Mouse (Mus musculus) myocyte (in vitro differentiated cells): Measurements from ENCODE around the gene Sh3gl1. TPM values are rescaled to one million over a fixed set of nuclear protein-coding genes. Genes with fewer than 3 reads are reported as not detected.

ENCODE experiments used
- H3K27me3 ChIP-seq: one replicate; pipeline ENCODE4 v1.6.1; 2011; ENCODE audit not compliant: control insufficient read depth, insufficient read depth, insufficient read length
- H3K36me3 ChIP-seq: one replicate; pipeline ENCODE4 v1.6.1; 2011; ENCODE audit not compliant: control insufficient read depth, insufficient read depth
- H3K4me2 ChIP-seq: one replicate; pipeline ENCODE4 v1.6.1; 2011; ENCODE audit warnings: low read depth, control low read depth
- H3K4me3 ChIP-seq: one replicate; pipeline ENCODE4 v1.5.1; 2011; ENCODE audit warnings: mild to moderate bottlenecking, control low read depth, moderate library complexity
- H3K79me2 ChIP-seq: one replicate; pipeline ENCODE4 v1.6.1; 2011; ENCODE audit not compliant: control insufficient read depth, insufficient read depth
- H3ac ChIP-seq: one replicate; pipeline ENCODE4 v1.6.1; 2011; ENCODE audit not compliant: control insufficient read depth, insufficient read length
- CEBPB ChIP-seq: IDR thresholded peaks from 2 replicates; pipeline ENCODE4 v1.6.1; 2011; ENCODE audit warnings: mild to moderate bottlenecking, moderate library complexity; ENCODE audit not compliant: poor library complexity, insufficient read depth, severe bottlenecking
- E2F4 ChIP-seq: IDR thresholded peaks from one replicate; pipeline ENCODE4 v1.6.1; 2011; ENCODE audit warnings: mild to moderate bottlenecking, control low read depth, moderate library complexity; ENCODE audit not compliant: insufficient read depth
- MAX ChIP-seq: IDR thresholded peaks from one replicate; pipeline ENCODE4 v1.6.1; 2011; ENCODE audit warnings: low read depth, mild to moderate bottlenecking, control low read depth
- MYOD1 ChIP-seq, 3 experiments: IDR thresholded peaks; one replicate each; pipeline ENCODE4 v1.6.1; 2011; ENCODE audit warnings: control low read depth in 2 of 3, low read depth in 2 of 3, mild to moderate bottlenecking in 2 of 3, moderate library complexity in 1 of 3; ENCODE audit not compliant: insufficient read length in 2 of 3, control insufficient read depth in 1 of 3
- MYOG ChIP-seq, 3 experiments: IDR thresholded peaks; one replicate each; pipeline ENCODE4 v1.6.1; 2011; ENCODE audit warnings: control low read depth in 2 of 3, low read depth in 2 of 3, mild to moderate bottlenecking in 2 of 3; ENCODE audit not compliant: insufficient read length in 2 of 3, control insufficient read depth in 1 of 3, insufficient read depth in 1 of 3
- POLR2A ChIP-seq: IDR thresholded peaks from one replicate; pipeline ENCODE4 v1.6.1; 2011; ENCODE audit warnings: low read depth, mild to moderate bottlenecking, control low read depth, moderate library complexity; ENCODE audit not compliant: insufficient read length
- POLR2AphosphoS2 ChIP-seq: IDR thresholded peaks from one replicate; pipeline ENCODE4 v1.6.1; 2011; ENCODE audit warnings: low read depth, control low read depth; ENCODE audit not compliant: insufficient read length
- REST ChIP-seq: IDR thresholded peaks from one replicate; pipeline ENCODE4 v1.6.1; 2011; ENCODE audit warnings: mild to moderate bottlenecking, control low read depth, moderate library complexity; ENCODE audit not compliant: insufficient read depth, insufficient read length
- SRF ChIP-seq: IDR thresholded peaks from one replicate; pipeline ENCODE4 v1.6.1; 2011; ENCODE audit warnings: low read depth; ENCODE audit not compliant: control insufficient read depth, insufficient read length
- TCF12 ChIP-seq: IDR thresholded peaks from one replicate; pipeline ENCODE4 v1.6.1; 2011; ENCODE audit warnings: mild to moderate bottlenecking, control low read depth; ENCODE audit not compliant: poor library complexity, insufficient read depth, severe bottlenecking
- TCF3 ChIP-seq: IDR thresholded peaks from one replicate; pipeline ENCODE4 v1.6.1; 2011; ENCODE audit warnings: low read depth, control low read depth; ENCODE audit not compliant: insufficient read length
- USF1 ChIP-seq: IDR thresholded peaks from one replicate; pipeline ENCODE4 v1.6.1; 2011; ENCODE audit warnings: low read depth, mild to moderate bottlenecking, control low read depth, moderate library complexity
- polyA plus RNA-seq: library from polyadenylated mRNA; unstranded; fragments of >200 nt; fragmentation: generic; extraction: Trizol; gene quantifications from one replicate; pipeline ENCODE4 v1.2.1, GENCODE M21; 2012; ENCODE audit warnings: missing spikeins

The Sh3gl1 gene
- polyA plus RNA-seq, 1 experiment: 66.9 TPM

GRCm38 (mm10) chr17:56034726-56035100 is 1.7 kb downstream of the Sh3gl1 start:
- H3K79me2 ChIP-seq: peaks cover 64% of the 10 kb centered on the region
- TF ChIP-seq MYOG (IDR thresholded peaks at IDR 0.05; ENCODE audit: control insufficient read depth in 1 of 3, insufficient read depth in 1 of 3, insufficient read length in 2 of 3, low read depth in 2 of 3): no peak
- TF ChIP-seq TCF12: no peak
- no peak for TF ChIP-seq POLR2AphosphoS2
- no peak for TF ChIP-seq USF1
- TF ChIP-seq SRF: no peak
- no peak for TF ChIP-seq TCF3
- no peak for TF ChIP-seq REST
- no peak for TF ChIP-seq E2F4
- TF ChIP-seq POLR2A: no peak
- TF ChIP-seq MAX: no peak
- TF ChIP-seq CEBPB: no peak
- H3ac ChIP-seq: peak overlapping the region; percentile 4
- H3K27me3 ChIP-seq: no peaks in the 10 kb centered on the region
- H3K4me3 ChIP-seq: peak overlapping the region; percentile 80
- peaks cover 5% of the 10 kb centered on the region for H3K36me3 ChIP-seq
- peak overlapping the region; percentile 91 for H3K4me2 ChIP-seq

- H3K4me2 ChIP-seq: peak overlapping the region; percentile 91
- TF ChIP-seq MYOG (IDR thresholded peaks at IDR 0.05; ENCODE audit: control insufficient read depth in 1 of 3, insufficient read depth in 1 of 3, insufficient read length in 2 of 3, low read depth in 2 of 3) (peak in 1 of 3 experiments; percentile 58), MAX (no peak), E2F4 (no peak), MYOD1 (IDR thresholded peaks at IDR 0.05; ENCODE audit: control insufficient read depth in 1 of 3, insufficient read length in 2 of 3, low read depth in 2 of 3) (peak; percentile 72 to 81 (median 79)), SRF (no peak), CEBPB (no peak), TCF12 (no peak), REST (no peak), USF1 (no peak)
Measured at GRCm38 (mm10) chr17:56034040-56034725, 2.3 kb downstream of the Sh3gl1 start.

GRCm38 (mm10) chr17:56032831-56033230 is 3.6 kb downstream of the Sh3gl1 start:
- Histone ChIP-seq H3K4me2 (no peak overlapping the region), H3ac (no peak overlapping the region), H3K4me3 (no peak overlapping the region), H3K27me3 (no peaks in the 10 kb centered on the region), H3K36me3 (peaks cover 5% of the 10 kb centered on the region), H3K79me2 (peaks cover 83% of the 10 kb centered on the region)
- TF ChIP-seq POLR2A (no peak), TCF3 (no peak), TCF12 (no peak), USF1 (no peak), CEBPB (no peak), E2F4 (no peak), MAX (no peak), SRF (no peak), MYOG (IDR thresholded peaks at IDR 0.05; ENCODE audit: control insufficient read depth in 1 of 3, insufficient read depth in 1 of 3, insufficient read length in 2 of 3, low read depth in 2 of 3) (no peak), POLR2AphosphoS2 (no peak), REST (no peak), MYOD1 (IDR thresholded peaks at IDR 0.05; ENCODE audit: control insufficient read depth in 1 of 3, insufficient read length in 2 of 3, low read depth in 2 of 3) (no peak)

More at GRCm38 (mm10) chr17:56034040-56034725, 2.3 kb downstream of the Sh3gl1 start:
- peak overlapping the region; percentile 80 for H3K4me3 ChIP-seq
- peak overlapping the region; percentile 4 for H3ac ChIP-seq
- H3K79me2 ChIP-seq: peaks cover 69% of the 10 kb centered on the region
- no peaks in the 10 kb centered on the region for H3K27me3 ChIP-seq
- H3K36me3 ChIP-seq: peaks cover 5% of the 10 kb centered on the region

DNA sequence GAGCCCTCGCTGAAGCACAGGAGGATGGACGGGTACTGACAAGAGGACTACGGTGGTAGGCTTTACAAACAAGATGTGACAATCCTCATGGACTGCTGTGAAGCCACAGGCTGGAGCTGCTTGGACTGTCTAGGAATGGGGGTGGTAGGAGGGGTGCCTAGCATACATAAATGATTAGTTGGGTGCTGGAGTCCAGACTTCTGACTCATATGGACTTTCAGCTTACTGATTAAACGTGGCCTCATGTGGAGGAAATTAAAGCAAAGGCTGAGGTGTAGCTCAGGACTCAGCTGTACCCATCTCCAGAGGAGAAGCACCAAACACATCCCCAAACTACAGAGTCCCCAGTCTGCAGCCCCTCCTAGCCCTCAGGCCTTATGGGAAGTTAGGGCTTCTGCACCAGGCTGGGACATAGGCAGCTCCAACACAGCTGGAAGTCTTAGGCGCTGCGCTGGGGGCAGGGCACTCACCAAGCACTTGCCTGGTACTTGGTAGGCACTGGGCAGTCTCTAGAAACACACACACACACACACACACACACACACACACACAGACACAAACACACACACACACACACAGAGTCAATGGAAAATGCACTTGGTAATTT is 4.2 kb downstream of the Sh3gl1 start:
- H3K36me3 ChIP-seq: peaks cover 5% of the 10 kb centered on the region
- H3K79me2 ChIP-seq: peaks cover 89% of the 10 kb centered on the region
- TF ChIP-seq MAX (no peak), POLR2A (no peak), TCF3 (no peak), CEBPB (no peak), E2F4 (no peak), SRF (no peak), REST (no peak), MYOD1 (IDR thresholded peaks at IDR 0.05; ENCODE audit: control insufficient read depth in 1 of 3, insufficient read length in 2 of 3, low read depth in 2 of 3) (no peak)
- peak overlapping the region; percentile 35 for H3K4me2 ChIP-seq
- no peak overlapping the region for H3ac ChIP-seq
- no peak overlapping the region for H3K4me3 ChIP-seq
- H3K27me3 ChIP-seq: no peaks in the 10 kb centered on the region
